Mouse (Mus musculus): ENCODE measurements around the gene Tm4sf20. TPM values are rescaled to one million over a fixed set of nuclear protein-coding genes. Genes with fewer than 3 reads are reported as not detected.

The Tm4sf20 gene
- not detected for polyA plus RNA-seq (2014; fragmentation: Illumina TruSeq; extraction: RNeasy Lipid Tissue Mini Kit (QIAGEN cat#74804))

GRCm38 (mm10) chr1:82768269-82768668, at the start of gene Tm4sf20:
Gene Tm4sf20, minus strand, starts transcription at chr1:82768461.

DNA sequence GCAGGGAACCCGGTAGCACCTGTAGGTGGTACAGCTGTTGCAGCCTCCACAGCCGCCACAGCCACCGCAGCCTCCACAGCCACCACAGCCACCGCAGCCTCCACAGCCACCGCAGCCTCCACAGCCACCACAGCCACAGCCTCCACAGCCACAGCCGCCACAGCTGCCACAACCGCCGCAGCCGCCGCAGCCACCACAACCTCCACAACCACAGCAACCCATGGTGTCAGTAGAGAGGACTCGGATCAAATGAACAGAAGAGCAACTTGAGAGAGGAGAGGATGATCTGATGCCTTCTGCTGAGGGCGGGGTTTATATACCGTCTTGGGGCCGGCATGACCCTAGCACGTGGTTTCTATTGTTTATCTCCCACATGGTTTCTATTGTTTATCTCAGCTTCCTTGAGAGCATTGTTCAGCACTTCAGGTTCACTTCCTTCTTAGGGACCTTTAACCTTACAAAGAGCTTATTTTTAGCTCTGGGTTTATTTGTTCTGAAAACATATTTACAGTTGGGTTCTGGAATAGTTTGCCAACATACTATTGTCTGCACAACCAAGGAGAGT, 2.8 kb upstream of the Tm4sf20 start, which contains the start of gene Gm47791:
Gm47791 (minus strand) TSS at position 222 of the 565 bp plus-strand sequence.

GRCm38 (mm10) chr1:82724339-82725025, 43.8 kb downstream of the Tm4sf20 start, which contains the start of gene Mff:
Gene Mff, plus strand, starts transcription at chr1:82724890.

Other genes with a start within 250 kb of the Tm4sf20 start
- gene Col4a4, start 181.6 kb downstream of the Tm4sf20 start, polyA plus RNA-seq (2014; fragmentation: Illumina TruSeq; extraction: RNeasy Lipid Tissue Mini Kit (QIAGEN cat#74804)) = 19.8 TPM
- 6.4 TPM for gene Col4a3, start 181.5 kb downstream of the Tm4sf20 start, polyA plus RNA-seq (2014; fragmentation: Illumina TruSeq; extraction: RNeasy Lipid Tissue Mini Kit (QIAGEN cat#74804))
- 309 TPM for gene Mff, start 43.6 kb downstream of the Tm4sf20 start, polyA plus RNA-seq (2014; fragmentation: Illumina TruSeq; extraction: RNeasy Lipid Tissue Mini Kit (QIAGEN cat#74804))
- gene Gm47791, start 2.8 kb upstream of the Tm4sf20 start, polyA plus RNA-seq (2014; fragmentation: Illumina TruSeq; extraction: RNeasy Lipid Tissue Mini Kit (QIAGEN cat#74804)) = not detected
- gene Agfg1, start 71.0 kb upstream of the Tm4sf20 start, polyA plus RNA-seq (2014; fragmentation: Illumina TruSeq; extraction: RNeasy Lipid Tissue Mini Kit (QIAGEN cat#74804)) = 113 TPM
- gene A030005L19Rik, start 144.9 kb upstream of the Tm4sf20 start, polyA plus RNA-seq (2014; fragmentation: Illumina TruSeq; extraction: RNeasy Lipid Tissue Mini Kit (QIAGEN cat#74804)) = not detected
- gene A030014E15Rik, start 156.5 kb upstream of the Tm4sf20 start, polyA plus RNA-seq (2014; fragmentation: Illumina TruSeq; extraction: RNeasy Lipid Tissue Mini Kit (QIAGEN cat#74804)) = not detected
- gene Gm6217, start 162.9 kb upstream of the Tm4sf20 start, polyA plus RNA-seq (2014; fragmentation: Illumina TruSeq; extraction: RNeasy Lipid Tissue Mini Kit (QIAGEN cat#74804)) = not detected
- gene A030003K21Rik, start 174.9 kb upstream of the Tm4sf20 start, polyA plus RNA-seq (2014; fragmentation: Illumina TruSeq; extraction: RNeasy Lipid Tissue Mini Kit (QIAGEN cat#74804)) = not detected
- not detected for gene Gm7544, start 187.6 kb upstream of the Tm4sf20 start, polyA plus RNA-seq (2014; fragmentation: Illumina TruSeq; extraction: RNeasy Lipid Tissue Mini Kit (QIAGEN cat#74804))
- not detected for gene Gm47955, start 191.8 kb upstream of the Tm4sf20 start, polyA plus RNA-seq (2014; fragmentation: Illumina TruSeq; extraction: RNeasy Lipid Tissue Mini Kit (QIAGEN cat#74804))
- gene Gm47959, start 232.1 kb upstream of the Tm4sf20 start, polyA plus RNA-seq (2014; fragmentation: Illumina TruSeq; extraction: RNeasy Lipid Tissue Mini Kit (QIAGEN cat#74804)) = not detected

Measured in ovary, adult 10 weeks (tissue).